Mouse (Mus musculus): Measurements from ENCODE around the gene Tmem213. TPM values are rescaled to one million over a fixed set of nuclear protein-coding genes. Genes with fewer than 3 reads are reported as not detected.

Gene Tmem213
- polyA plus RNA-seq, 1 experiment from 2014 or later = not detected

GRCm38 (mm10) chr6:38081727-38082341 lies 27.2 kb upstream of the Tmem213 start:
- Histone ChIP-seq H3K4me2 (no peak overlapping the region), H3K9ac (ENCODE audit: low read length) (no peak overlapping the region), H3K27me3 (ENCODE audit: control insufficient read depth, insufficient read depth, low read length) (no peaks in the 10 kb centered on the region), H3K27ac (ENCODE audit: low read depth, low read length) (no peak overlapping the region), H3K4me3 (ENCODE audit: low read depth, low read length) (no peak overlapping the region), H3K4me1 (ENCODE audit: control insufficient read depth, insufficient read depth, low read length) (no peaks in the 10 kb centered on the region), H3K36me3 (ENCODE audit: control insufficient read depth, insufficient read depth, low read length) (no peaks in the 10 kb centered on the region), H3K9me3 (ENCODE audit: control insufficient read depth, low read length) (no peaks in the 10 kb centered on the region)
- ATAC-seq (ENCODE audit: low FRiP score) (no peak), DNase-seq (ENCODE audit: low spot score, missing footprints) (no peak)
- 63% methylated on average over 11 of the region's 11 CpGs for WGBS

- H3K4me1 ChIP-seq (ENCODE audit: control insufficient read depth, insufficient read depth, low read length) = no peaks in the 10 kb centered on the region
- no peak overlapping the region for H3K27ac ChIP-seq (ENCODE audit: low read depth, low read length)
- no peaks in the 10 kb centered on the region for H3K9me3 ChIP-seq (ENCODE audit: control insufficient read depth, low read length)
- 37% methylated on average over 4 of the region's 4 CpGs for WGBS
- H3K27me3 ChIP-seq (ENCODE audit: control insufficient read depth, insufficient read depth, low read length) = no peaks in the 10 kb centered on the region
- DNase-seq (ENCODE audit: low spot score, missing footprints) (no peak), ATAC-seq (ENCODE audit: low FRiP score) (no peak)
- H3K4me3 ChIP-seq (ENCODE audit: low read depth, low read length) = no peak overlapping the region
- no peaks in the 10 kb centered on the region for H3K36me3 ChIP-seq (ENCODE audit: control insufficient read depth, insufficient read depth, low read length)
- H3K9ac ChIP-seq (ENCODE audit: low read length) = no peak overlapping the region
- no peak overlapping the region for H3K4me2 ChIP-seq
Measured at GRCm38 (mm10) chr6:38083204-38083603, 25.9 kb upstream of the Tmem213 start.

DNA sequence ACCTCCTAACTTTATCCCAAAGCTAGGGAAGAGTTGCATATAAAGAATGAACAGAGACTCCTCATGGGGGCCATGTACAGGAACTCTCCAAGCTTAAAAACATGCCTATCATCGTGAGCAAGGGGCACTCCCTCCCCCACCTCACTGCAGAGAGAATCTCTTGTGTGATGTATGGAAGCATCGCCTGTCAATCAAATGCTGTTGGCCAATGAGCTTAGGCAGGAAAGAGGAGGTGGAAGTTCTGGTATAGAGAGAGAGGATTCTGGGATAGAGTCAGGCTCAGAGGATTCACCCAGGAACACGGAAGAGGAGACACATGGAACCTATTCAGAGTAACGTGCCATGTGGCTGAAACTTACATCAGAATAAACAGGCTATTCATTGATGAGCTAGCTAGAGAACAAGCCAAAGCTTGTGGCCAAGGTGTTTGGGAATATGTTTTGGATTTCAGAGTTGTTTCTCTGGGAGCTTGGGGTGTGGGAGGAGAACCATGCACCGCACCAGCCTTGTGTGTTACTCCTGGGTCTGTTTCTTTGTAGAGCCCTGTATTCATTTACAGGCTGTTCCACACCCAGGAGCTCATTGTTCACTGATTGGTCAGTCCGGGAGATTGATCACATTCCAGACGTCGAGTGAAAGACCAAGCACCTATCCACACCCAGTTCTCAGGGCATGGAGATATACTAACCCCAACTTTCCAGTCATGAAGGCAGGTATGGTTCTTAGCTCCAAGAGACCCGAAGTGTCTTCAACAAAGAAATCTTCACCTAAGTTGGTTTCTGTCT lies 21.6 kb upstream of the Tmem213 start:
- H3K36me3 ChIP-seq (ENCODE audit: control insufficient read depth, insufficient read depth, low read length) = no peaks in the 10 kb centered on the region
- H3K4me2 ChIP-seq = no peak overlapping the region
- no peak overlapping the region for H3K4me3 ChIP-seq (ENCODE audit: low read depth, low read length)
- no peaks in the 10 kb centered on the region for H3K9me3 ChIP-seq (ENCODE audit: control insufficient read depth, low read length)
- no peak overlapping the region for H3K9ac ChIP-seq (ENCODE audit: low read length)
- H3K27me3 ChIP-seq (ENCODE audit: control insufficient read depth, insufficient read depth, low read length) = no peaks in the 10 kb centered on the region
- no peak for ATAC-seq (ENCODE audit: low FRiP score)
- no peaks in the 10 kb centered on the region for H3K4me1 ChIP-seq (ENCODE audit: control insufficient read depth, insufficient read depth, low read length)
- WGBS = 88% methylated on average over 9 of the region's 9 CpGs
- no peak overlapping the region for H3K27ac ChIP-seq (ENCODE audit: low read depth, low read length)
- no peak for DNase-seq (ENCODE audit: low spot score, missing footprints)

DNA sequence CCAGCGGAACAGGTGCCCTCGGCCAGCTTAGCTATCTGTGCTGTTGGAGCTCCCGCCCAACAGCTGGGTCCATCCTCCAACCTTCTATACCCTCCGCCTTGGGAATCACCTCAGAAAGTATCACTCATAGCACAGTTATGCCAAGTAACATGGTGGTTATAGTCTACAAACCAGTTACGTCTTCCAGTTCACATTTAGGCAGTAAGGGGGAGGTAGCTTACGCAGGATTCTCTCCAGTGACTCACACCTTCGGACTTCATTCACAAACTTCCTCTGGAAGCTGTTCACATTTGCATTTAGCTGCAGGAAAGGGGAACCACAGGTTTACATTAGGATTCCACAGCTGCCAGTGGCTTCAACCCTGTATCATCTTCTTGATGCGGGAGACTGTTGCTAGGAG lies 16.5 kb upstream of the Tmem213 start:
- no peak for ATAC-seq (ENCODE audit: low FRiP score)

DNA sequence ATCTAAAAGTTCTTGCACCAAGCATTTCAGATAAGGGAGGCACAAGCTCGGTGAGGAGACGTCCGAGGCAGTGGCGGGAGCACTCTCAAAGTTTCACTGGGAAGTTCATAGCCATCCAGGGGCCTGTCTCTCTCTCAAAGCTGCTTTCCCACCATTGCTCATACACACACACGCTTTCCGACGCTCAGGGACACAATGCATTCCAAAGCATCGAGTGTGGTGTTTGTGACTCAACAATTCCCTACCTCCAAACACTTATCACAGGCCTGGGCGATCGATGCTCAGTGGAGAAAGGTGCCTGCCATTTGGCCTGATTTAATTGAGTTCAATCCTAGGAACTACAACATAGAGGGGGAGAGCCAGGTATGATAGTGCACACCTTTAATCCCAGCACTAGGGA lies 14.4 kb upstream of the Tmem213 start:
- Histone ChIP-seq H3K4me2 (no peak overlapping the region), H3K9me3 (ENCODE audit: control insufficient read depth, low read length) (no peaks in the 10 kb centered on the region), H3K9ac (ENCODE audit: low read length) (no peak overlapping the region), H3K4me1 (ENCODE audit: control insufficient read depth, insufficient read depth, low read length) (no peaks in the 10 kb centered on the region), H3K36me3 (ENCODE audit: control insufficient read depth, insufficient read depth, low read length) (no peaks in the 10 kb centered on the region), H3K27me3 (ENCODE audit: control insufficient read depth, insufficient read depth, low read length) (no peaks in the 10 kb centered on the region), H3K4me3 (ENCODE audit: low read depth, low read length) (no peak overlapping the region), H3K27ac (ENCODE audit: low read depth, low read length) (no peak overlapping the region)
- 94% methylated on average over 10 of the region's 10 CpGs for WGBS
- ATAC-seq (ENCODE audit: low FRiP score) = no peak
- no peak for DNase-seq (ENCODE audit: low spot score, missing footprints)

More for the DNA sequence above, 16.5 kb upstream of the Tmem213 start:
- H3K4me3 ChIP-seq (ENCODE audit: low read depth, low read length) = no peak overlapping the region
- 94% methylated on average over 8 of the region's 8 CpGs for WGBS
- no peaks in the 10 kb centered on the region for H3K36me3 ChIP-seq (ENCODE audit: control insufficient read depth, insufficient read depth, low read length)
- no peak overlapping the region for H3K9ac ChIP-seq (ENCODE audit: low read length)
- no peaks in the 10 kb centered on the region for H3K9me3 ChIP-seq (ENCODE audit: control insufficient read depth, low read length)
- no peak overlapping the region for H3K4me2 ChIP-seq
- no peaks in the 10 kb centered on the region for H3K4me1 ChIP-seq (ENCODE audit: control insufficient read depth, insufficient read depth, low read length)
- no peak for DNase-seq (ENCODE audit: low spot score, missing footprints)
- no peaks in the 10 kb centered on the region for H3K27me3 ChIP-seq (ENCODE audit: control insufficient read depth, insufficient read depth, low read length)
- no peak overlapping the region for H3K27ac ChIP-seq (ENCODE audit: low read depth, low read length)

DNA sequence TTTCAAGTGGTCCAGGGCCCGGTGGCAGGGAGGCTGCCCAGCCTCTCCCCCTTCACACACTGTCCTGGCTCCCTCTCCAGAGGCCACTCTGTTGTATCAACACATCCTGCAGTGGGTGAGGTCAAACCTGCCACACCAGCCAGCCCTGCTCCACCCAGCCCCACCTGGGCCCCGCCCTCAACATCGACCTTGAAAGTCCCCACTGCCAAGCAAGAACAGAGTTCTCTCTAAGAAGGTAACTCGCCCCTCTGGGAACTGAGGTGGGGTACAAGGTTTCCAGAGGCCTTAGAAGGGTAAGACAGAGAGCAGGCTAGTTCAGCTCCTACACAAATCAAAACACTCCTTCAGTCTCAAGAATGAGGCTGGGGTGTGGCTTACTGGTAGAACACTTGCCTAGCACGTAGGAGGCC lies 12.1 kb upstream of the Tmem213 start:
- H3K9me3 ChIP-seq (ENCODE audit: control insufficient read depth, low read length) = no peaks in the 10 kb centered on the region
- WGBS = 65% methylated on average over 5 of the region's 5 CpGs
- ATAC-seq (ENCODE audit: low FRiP score) (no peak), DNase-seq (ENCODE audit: low spot score, missing footprints) (no peak)
- H3K4me2 ChIP-seq = no peak overlapping the region
- no peak overlapping the region for H3K4me3 ChIP-seq (ENCODE audit: low read depth, low read length)
- H3K36me3 ChIP-seq (ENCODE audit: control insufficient read depth, insufficient read depth, low read length) = no peaks in the 10 kb centered on the region
- H3K27ac ChIP-seq (ENCODE audit: low read depth, low read length) = no peak overlapping the region
- H3K9ac ChIP-seq (ENCODE audit: low read length) = no peak overlapping the region
- no peaks in the 10 kb centered on the region for H3K4me1 ChIP-seq (ENCODE audit: control insufficient read depth, insufficient read depth, low read length)
- no peaks in the 10 kb centered on the region for H3K27me3 ChIP-seq (ENCODE audit: control insufficient read depth, insufficient read depth, low read length)

DNA sequence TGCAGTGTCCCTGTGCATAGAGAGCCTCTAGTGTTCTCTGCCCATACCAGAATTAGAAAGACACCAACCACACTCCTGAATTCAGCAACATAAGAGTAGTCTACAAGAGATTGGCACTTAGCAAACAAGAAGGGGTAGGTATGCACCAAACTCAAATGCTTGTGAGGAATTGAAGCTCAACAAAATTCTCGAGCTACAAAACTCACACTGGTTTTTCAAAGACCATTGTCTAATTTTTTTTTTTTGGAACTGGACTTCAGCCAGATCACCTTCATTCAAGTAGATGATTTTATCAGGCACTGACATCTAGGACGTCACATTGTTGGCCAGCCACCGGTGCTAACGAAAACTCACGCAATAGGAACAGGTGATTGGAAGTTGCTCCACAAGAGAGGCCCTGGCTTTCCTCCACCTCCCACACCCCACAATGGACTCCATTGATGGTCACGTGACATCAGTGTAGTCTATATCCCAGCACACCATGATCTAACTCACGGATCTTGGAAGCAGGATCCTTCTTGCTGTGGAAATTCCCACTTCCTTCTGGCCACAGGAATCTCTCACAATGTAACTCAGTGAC lies 6.7 kb upstream of the Tmem213 start:
- Histone ChIP-seq H3K9ac (ENCODE audit: low read length) (no peak overlapping the region), H3K27ac (ENCODE audit: low read depth, low read length) (no peak overlapping the region), H3K4me3 (ENCODE audit: low read depth, low read length) (no peak overlapping the region), H3K36me3 (ENCODE audit: control insufficient read depth, insufficient read depth, low read length) (no peaks in the 10 kb centered on the region), H3K27me3 (ENCODE audit: control insufficient read depth, insufficient read depth, low read length) (no peaks in the 10 kb centered on the region), H3K4me2 (no peak overlapping the region), H3K4me1 (ENCODE audit: control insufficient read depth, insufficient read depth, low read length) (no peaks in the 10 kb centered on the region), H3K9me3 (ENCODE audit: control insufficient read depth, low read length) (no peaks in the 10 kb centered on the region)
- WGBS = 90% methylated on average over 7 of the region's 7 CpGs
- ATAC-seq (ENCODE audit: low FRiP score) = no peak
- DNase-seq (ENCODE audit: low spot score, missing footprints) = no peak

DNA sequence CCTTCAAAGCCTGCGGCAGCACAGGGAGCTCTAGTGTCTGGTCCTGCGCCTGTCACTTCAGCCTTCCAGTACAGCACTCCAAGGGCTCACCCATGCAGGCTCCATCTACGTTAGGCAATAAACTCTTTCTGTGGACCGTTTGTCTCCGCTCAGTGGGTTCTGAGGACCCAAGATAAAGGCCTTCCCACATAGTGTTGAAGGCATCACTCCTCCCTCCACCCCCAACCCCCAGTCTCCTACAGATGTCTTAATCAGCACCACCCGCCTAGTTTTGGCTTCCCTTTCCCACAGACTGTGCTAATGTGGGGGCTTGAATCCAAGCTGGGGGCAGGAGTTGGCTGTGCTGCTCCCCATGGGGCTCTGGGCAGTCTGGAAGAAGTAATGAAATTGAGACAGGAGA lies 5.3 kb upstream of the Tmem213 start:
- 55% methylated on average over 6 of the region's 6 CpGs for WGBS
- no peak overlapping the region for H3K9ac ChIP-seq (ENCODE audit: low read length)
- H3K9me3 ChIP-seq (ENCODE audit: control insufficient read depth, low read length) = no peaks in the 10 kb centered on the region
- H3K27me3 ChIP-seq (ENCODE audit: control insufficient read depth, insufficient read depth, low read length) = no peaks in the 10 kb centered on the region
- H3K4me2 ChIP-seq = no peak overlapping the region
- DNase-seq (ENCODE audit: low spot score, missing footprints) (no peak), ATAC-seq (ENCODE audit: low FRiP score) (no peak)
- H3K27ac ChIP-seq (ENCODE audit: low read depth, low read length) = no peak overlapping the region
- no peak overlapping the region for H3K4me3 ChIP-seq (ENCODE audit: low read depth, low read length)
- no peaks in the 10 kb centered on the region for H3K36me3 ChIP-seq (ENCODE audit: control insufficient read depth, insufficient read depth, low read length)
- no peaks in the 10 kb centered on the region for H3K4me1 ChIP-seq (ENCODE audit: control insufficient read depth, insufficient read depth, low read length)

DNA sequence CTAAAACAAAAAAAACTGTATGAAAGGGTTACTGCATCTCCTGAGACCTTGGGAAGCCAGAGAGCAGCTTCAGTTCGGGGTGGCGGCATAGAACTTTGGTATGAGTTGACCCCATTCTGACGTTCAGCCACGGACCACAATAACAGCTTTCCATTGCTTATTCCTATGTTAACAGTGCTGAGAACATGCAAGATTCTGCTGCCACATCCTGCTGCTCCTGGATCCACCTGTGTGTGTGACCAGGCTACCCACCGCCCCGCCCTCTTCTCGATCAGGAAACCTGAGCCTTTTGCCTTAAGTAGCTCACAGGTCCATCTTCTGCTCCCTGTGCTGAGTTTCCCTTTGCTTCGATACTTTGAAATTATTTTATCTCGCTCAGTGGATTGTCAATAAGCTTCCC lies 3.1 kb upstream of the Tmem213 start:
- Histone ChIP-seq H3K4me1 (ENCODE audit: control insufficient read depth, insufficient read depth, low read length) (no peaks in the 10 kb centered on the region), H3K4me2 (no peak overlapping the region), H3K4me3 (ENCODE audit: low read depth, low read length) (no peak overlapping the region), H3K9ac (ENCODE audit: low read length) (no peak overlapping the region), H3K27ac (ENCODE audit: low read depth, low read length) (no peak overlapping the region), H3K36me3 (ENCODE audit: control insufficient read depth, insufficient read depth, low read length) (no peaks in the 10 kb centered on the region), H3K9me3 (ENCODE audit: control insufficient read depth, low read length) (no peaks in the 10 kb centered on the region), H3K27me3 (ENCODE audit: control insufficient read depth, insufficient read depth, low read length) (no peaks in the 10 kb centered on the region)
- ATAC-seq (ENCODE audit: low FRiP score) (no peak), DNase-seq (ENCODE audit: low spot score, missing footprints) (no peak)
- 91% methylated on average over 9 of the region's 9 CpGs for WGBS
